Mouse (Mus musculus) heart, postnatal 36 days (tissue): ENCODE measurements around the gene Yipf2. TPM values are rescaled to one million over a fixed set of nuclear protein-coding genes. Genes with fewer than 3 reads are reported as not detected.
"Not testable (repeated sequence)": the region's sequence is repeated elsewhere in the genome, so short reads cannot be mapped to it uniquely, and the experiment has no call there.

ENCODE experiments used
- DNase-seq, 2 experiments: peaks; one replicate each; pipeline ENCODE4 v3.0.0; 2021 to 2022
- intact Hi-C: fragments of 180-260 bp; cut with DNase I; formaldehyde crosslinking; loops from one replicate; pipeline ENCODE4 v1.15.1; 2025
- total RNA-seq, 2 experiments: library from RNA; stranded (reverse); gene quantifications; 2 replicates each; pipeline ENCODE4 v1.2.3; 2021

Yipf2 gene
- total RNA-seq, 2 experiments from 2014 or later = 7.3 to 8.0 TPM

DNA sequence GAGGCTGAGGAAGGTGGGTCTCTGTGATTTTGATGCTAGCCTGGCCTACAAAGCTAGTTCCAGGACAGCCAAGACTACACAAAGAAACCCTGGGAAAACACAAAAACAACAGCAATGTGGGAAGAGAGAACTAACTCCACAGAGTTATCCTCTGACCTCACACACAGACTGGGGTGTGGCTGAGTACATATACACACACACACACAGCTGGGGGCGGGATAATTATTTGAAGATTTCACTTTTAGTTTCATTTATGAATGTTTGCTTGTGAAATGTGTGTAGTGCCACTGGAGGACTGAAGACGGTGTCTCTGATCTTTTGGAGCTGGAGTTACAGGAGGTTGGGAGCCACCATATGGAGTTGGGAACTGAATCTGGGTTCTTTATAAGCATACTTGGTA is 8.4 kb upstream of the Yipf2 start:
- intact Hi-C loops = loop anchor here (5.0 to 10.0 kb wide), 4 partner anchors 151 to 544 kb away; no protein-coding TSS in a partner anchor
- DNase-seq = no peak

DNA sequence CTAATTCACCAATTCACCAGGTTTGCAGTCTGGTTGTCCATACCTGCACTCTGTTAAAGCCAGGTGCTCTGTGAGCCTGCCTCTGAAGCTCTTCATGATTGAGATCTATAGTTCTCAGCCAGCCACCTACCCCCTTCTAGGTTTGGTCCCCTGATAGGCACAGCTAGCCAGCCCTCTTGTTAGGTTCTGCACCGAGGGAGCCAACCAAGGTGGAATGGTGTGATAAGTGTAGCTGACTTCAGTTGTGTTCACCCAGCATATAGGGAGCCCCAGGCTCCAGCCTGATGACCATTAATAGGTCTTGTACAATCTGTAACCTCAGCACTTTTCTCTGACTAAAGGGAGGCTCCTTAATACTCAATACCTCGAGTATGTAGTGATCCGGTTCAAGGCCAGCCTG is 7.6 kb upstream of the Yipf2 start:
- intact Hi-C loops = loop anchor here (5.0 to 10.0 kb wide), 4 partner anchors 152 to 545 kb away; no protein-coding TSS in a partner anchor

DNA sequence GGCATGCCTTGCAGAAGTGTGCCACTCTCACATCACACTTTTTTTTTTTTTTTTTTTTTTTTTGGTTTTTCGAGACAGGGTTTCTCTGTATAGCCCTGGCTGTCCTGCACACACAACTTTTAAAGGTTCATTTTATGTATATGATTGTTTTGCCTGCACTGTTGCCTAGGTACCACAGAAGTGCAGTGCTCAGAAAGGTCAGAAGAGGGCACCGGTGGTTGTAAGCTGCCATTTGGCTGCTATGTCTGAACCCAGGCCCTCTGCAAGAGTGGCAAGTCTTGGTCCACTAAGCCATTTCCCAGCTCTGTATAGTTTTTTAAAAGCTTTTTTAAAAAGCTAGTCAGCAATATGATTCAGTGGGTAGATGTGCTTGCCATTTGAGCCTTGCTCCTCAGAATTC is 5.6 kb upstream of the Yipf2 start:
- DNase-seq = no peak
- intact Hi-C loops = no loop called here

More for the DNA sequence above, 7.6 kb upstream of the Yipf2 start:
- DNase-seq = no peak

DNA sequence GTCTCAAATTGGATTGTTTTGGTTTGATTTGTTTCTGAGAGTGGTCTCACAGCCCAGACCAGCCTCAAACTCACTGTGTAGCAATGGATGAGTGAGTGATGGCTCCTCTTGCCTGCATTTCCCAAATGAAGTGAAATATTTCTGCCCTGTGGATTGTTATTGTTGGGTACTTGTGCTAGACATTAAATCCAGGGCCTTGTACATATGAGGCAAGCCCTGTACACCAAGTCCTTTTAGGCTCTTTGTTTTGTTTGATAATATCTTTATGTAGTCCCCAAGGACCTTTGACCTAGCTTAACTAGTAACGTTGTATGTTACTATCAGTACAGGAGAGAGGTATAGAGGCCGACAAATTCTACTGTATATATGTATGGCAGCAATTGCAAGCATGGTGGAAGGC is 2.2 kb upstream of the Yipf2 start:
- no peak for DNase-seq
- intact Hi-C loops = no loop called here

DNA sequence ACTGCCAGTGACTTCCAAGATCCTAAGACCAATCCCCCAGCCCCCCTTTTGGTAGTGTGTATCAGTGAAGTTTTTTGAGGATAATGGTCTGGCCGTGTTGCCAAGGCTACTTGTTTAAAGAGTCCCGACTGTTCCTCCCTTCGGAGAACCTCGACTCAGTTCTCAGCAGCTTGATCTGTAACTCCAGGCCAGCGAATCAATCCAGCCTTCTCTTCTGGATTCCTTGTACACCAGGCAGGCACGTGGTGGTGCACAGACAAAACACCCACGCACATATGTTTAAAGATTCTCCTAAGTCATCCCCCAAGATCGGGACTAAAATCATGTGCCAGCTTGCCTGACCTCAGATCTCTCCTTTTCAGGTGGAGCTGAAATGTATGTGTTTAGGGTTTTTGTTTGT is 1.7 kb upstream of the Yipf2 start:
- DNase-seq, intact Hi-C loops: not testable (repeated sequence)

DNA sequence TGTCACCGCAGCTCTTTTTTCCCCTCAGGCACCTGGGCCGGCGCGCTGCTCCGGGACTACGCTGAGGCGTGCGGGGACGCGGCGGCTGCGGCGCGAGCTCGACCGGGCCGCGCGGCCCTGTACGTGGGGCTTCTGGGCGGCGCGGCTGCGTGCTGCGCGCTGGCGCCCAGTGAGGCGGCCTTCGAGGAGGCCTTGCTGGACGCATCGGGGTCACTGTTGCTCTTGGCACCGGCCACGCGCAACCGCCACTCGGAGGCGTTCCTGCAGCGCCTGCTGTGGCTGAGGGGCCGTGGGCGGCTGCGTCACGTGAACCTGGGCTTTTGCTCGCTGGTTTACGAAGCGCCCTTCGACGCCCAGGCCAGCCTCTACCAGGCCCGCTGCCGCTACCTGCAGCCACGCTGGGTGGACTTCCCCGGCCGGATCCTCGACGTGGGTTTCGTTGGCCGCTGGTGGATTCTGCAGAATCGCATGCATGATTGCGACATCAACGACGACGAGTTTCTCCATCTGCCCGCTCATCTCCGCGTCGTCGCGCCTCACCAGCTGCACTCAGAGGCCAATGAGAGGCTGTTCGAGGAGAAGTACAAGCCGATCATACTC is 594 bp upstream of the Yipf2 start:
- intact Hi-C loops = no loop called here
- DNase-seq = peak in 1 of 2 experiments; percentile 39

DNA sequence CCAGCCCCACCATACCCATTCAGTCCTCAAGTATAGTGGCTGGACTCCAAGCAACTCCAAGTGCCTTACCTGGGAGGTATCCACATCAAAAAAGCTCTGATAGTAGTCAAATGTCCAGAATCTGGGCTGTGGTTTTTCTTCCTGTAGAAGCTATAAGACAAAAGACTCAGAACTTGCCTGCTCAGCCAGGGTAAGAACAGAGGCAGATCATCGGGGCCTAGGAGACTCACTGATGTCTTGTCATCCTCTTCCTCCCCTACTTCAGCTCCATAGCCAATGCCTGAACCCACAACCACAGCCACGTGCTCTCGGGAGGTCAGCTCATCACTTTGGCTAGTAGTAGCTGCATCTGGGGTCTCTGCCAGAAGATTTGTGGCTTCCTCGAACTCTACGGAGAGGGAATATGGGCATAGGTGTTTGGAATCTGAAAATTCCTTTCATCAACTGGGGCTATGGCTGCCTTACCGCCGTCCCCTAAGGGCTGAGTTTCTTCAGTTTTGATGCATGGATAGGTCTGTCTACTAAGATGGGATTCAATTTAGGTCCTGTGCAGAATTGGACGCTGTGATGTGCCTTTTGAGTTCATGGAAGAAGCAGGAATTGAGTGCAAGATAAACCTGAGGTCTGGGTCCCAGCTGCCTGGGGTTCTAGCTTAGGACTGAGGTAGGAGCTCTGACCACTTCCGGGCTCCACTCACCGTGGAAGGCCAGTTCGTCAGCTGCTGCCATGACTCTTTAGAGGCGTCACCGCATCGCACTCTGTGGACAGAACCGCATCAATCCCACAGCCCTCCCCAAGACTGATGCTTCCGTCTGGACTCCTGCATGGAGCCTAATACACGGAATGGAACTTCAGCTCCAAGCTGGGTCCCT is 561 bp downstream of the Yipf2 start:
- DNase-seq = no peak
- intact Hi-C loops = loop anchor here (2.0 kb wide), 1 partner anchor 45 kb away; the partner anchor contains the start of gene Carm1

DNA sequence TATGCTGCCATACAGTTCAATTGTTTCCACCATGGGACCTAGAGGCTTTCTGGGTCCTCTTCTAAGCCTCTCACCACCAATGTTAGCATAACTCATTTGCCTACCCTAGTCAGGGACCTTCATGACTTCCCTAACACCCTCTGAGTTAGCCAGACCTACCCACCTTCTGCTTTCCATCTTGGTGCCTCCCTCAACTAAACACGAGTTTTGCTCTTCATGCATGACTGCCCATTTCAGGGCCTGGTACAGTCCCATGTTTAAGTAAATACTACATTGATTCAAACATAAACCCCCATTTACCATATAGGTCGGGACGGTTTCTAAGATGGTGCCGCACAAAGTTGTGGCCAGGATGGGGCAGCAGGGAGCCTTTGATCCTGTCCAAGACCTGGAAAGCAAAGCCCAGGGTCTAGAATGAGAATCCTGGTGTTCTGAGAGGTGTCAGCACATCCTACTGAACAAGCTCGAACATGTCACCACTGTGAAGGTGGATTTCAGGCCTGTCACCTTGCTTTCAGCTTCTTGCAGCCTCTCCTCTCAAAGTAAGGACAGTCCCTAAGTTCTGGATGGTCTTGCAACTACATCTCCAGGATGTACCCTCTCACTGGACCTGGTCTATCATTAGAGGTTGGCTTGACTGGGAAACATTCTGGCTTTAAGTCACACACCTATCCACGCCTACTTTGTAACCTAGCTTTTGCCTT is 1.3 kb downstream of the Yipf2 start:
- DNase-seq = no peak
- intact Hi-C loops = loop anchor here (2.0 kb wide), 1 partner anchor 44 kb away; the partner anchor contains the start of gene Carm1

DNA sequence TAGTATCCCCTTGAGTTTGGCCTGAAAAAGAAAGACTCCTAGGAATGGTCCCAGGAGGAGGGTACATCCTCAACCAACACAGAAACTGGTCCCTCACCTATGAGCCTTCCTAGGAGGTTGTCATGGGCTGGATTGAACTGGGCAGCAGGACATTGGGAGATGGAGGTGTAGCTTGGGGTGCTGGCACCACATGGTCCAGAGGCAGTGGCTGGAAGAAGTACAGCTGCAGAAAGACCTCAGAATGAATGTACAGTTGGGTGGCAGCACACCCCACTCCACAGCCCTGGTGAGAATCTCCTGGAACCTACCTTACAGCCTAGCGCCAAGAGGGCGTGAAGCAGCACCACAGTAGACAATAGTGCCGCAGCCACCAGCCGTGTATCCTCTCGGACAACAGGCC is 3.1 kb downstream of the Yipf2 start:
- intact Hi-C loops = no loop called here
- no peak for DNase-seq

DNA sequence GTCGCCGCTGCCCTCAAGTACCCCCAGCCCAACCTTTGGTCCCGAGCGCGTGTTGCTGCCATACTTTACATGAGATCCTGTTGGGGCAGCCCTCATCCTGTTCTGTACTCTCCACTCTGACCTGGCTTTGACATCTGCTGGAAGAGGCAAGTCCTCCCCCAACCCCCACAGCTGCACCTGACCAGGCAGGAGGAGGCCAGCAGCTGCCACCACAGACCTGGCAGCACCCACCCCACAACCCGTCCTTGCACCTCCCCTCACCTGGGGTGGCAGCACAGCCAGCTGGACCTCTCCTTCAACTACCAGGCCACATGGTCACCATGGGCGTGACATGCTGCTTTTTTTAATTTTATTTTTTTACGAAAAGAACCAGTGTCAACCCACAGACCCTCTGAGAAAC is 4.3 kb downstream of the Yipf2 start:
- intact Hi-C loops = no loop called here
- no peak for DNase-seq

DNA sequence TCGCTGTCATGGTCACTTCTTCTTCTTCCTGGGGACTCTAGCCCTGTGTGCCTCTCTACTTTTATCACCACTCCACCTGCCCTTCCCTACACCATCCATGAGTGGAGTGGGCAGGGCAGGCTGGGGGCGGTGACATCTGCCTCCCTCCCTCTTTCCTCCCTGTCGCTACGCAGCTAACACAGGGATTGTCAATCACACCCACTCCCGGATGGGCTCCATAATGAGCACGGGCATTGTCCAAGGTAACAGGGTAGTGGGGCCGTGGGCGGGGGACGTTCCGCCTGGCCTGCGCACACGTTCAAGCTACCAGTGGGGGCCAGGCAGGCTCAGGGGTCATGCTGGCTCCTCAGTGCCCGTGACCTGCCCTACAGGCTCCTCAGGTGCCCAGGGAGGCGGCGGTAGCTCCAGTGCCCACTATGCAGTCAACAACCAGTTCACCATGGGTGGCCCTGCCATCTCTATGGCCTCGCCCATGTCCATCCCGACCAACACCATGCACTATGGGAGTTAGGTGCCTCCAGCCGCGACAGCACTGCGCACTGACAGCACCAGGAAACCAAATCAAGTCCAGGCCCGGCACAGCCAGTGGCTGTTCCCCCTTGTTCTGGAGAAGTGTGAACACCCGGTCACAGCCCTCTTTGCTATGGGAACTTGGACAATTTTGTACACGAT is 4.8 kb downstream of the Yipf2 start:
- no peak for DNase-seq
- intact Hi-C loops = no loop called here

DNA sequence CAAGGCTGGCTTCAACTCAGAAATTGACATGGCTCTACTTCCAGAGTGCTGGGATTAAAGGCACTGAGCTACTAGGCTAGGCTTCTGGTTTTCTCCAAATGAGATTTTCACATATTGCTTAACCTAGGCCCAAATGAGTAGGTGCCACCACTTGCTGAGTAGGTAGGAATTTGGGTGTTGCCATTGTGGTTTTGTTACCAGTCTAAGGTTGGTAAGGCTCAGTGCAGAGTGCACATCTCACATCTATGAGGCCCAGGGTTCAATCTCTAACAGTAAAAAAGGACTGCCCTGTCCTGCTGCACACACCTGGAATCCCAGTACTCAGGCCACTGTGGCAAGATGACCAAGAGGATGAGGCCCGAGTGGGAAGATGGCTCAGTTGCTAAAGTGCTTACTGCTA is 7.2 kb downstream of the Yipf2 start:
- intact Hi-C loops = no loop called here
- DNase-seq = no peak

DNA sequence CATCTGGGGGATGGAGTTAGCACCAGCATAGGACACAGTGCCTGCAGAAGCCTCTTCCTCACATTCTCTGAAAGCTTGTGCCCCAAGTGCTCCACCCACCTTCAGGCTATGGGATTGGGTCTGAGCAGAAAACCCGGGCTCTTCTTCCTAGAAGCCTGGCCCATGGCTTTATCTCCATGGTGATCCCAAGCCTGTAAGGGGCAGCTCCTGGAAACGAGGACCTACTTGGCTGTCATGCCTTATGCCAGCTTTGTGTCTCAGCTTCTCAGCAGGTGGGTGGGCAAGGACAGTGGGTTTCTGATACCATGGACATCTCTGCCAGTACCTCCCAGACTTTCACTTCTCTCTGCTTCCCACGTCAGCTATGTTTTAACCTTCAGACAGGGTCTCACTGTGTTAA is 14.4 kb downstream of the Yipf2 start:
- intact Hi-C loops = no loop called here

DNA sequence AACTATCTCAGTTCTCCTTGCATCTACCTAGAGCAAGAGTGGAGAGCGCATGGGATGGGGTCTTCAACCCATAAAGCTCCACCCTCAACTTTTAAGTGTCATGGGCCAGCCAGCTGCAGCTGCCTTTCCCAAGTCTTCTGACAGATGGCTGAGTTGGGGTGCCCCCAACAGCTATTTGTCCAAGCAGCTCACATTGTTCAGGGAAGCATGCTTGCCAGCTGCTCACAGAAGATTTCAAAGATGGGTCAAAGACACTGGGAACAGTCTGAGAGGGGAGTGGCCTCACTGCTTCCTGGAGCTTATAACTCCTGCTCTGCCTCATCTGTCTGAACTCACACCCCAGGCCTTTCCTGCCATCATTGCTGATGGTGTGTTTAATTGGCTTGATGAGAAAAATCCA is 16.3 kb downstream of the Yipf2 start:
- DNase-seq = no peak
- intact Hi-C loops = no loop called here

More for the DNA sequence above, 14.4 kb downstream of the Yipf2 start:
- no peak for DNase-seq

DNA sequence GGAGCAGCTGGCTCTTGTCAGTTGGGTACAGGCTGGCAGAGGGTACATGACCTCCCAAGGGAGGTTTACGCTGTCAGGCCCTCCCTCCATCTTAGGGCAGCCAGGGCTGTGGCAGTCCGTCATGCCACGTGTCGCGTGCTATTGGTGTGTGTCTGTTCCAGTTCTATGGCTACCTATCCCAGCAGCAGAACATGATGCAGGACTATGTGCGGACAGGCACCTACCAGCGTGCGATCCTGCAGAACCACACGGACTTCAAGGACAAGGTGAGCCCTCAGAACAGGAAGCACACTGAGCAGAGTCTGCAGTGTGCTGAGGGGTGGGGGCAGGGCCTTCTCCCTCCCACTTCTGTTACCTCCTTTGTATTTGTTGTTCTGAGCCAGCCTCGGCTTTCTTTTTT is 17.4 kb downstream of the Yipf2 start:
- DNase-seq = no peak
- intact Hi-C loops = no loop called here

DNA sequence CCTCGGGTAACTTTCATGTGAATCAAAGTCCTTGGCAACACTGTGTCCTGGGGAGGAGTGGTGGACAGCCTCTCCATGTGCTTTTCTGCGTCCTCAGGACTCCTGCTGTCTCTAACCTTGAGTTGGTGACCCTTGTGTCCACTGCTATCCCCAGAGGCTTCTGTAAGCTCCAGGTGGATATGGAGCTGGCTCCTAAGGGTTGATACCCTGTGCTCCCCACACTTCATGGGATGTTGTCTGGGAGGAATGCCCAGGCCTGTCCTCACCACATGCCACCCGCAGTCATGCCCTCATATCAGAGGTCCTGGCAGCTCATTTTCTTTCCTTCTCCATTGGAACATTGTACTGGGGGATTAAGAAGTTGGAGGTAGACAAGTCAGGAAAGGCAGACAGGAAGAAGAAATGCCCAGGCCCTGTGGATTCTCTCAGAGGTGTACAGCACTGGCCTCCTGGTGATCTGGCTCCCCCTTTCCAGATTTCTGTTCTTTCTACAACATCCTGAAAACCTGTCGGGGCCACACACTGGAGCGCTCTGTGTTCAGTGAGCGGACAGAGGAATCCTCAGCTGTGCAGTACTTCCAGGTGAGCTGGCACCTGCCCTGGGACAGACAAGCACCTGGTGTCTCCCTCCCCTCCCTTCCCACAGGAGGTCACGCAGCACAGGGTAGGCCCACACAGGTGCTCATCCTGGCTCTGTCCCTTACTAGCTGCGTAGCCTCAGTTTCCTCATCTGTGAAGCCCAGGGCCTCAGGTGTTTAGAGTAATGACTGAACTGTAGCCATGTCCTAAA is 18.4 kb downstream of the Yipf2 start:
- intact Hi-C loops = no loop called here
- DNase-seq = no peak

DNA sequence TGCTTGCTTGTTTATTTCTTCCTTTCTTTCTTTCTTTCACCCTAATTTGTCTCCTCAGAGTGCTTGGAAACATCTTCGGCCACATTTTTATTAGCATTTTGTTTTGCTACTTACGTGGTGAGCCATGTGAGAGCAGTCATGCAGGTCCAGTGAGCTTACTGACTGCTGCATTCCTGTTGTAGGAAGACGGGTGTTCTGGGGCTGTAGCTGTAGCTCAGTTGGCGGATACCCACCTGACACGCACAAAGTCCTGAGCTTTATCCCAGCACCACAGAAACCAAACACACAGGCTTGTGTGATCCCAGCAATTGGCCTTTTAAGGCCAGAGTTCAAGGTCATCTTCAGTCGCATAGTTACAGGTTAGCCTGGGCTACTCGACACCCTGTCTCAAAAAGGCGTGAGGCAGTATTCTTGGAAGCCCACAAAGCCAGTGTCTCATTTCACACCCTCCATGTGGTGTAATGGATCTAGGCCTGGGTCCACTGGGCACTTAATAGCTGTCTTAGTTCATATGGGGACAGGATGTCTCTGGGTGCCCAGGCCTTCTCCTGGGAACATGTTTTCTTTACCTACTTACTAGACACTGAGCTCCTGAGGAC is 23.9 kb downstream of the Yipf2 start:
- intact Hi-C loops = no loop called here
- DNase-seq = no peak

DNA sequence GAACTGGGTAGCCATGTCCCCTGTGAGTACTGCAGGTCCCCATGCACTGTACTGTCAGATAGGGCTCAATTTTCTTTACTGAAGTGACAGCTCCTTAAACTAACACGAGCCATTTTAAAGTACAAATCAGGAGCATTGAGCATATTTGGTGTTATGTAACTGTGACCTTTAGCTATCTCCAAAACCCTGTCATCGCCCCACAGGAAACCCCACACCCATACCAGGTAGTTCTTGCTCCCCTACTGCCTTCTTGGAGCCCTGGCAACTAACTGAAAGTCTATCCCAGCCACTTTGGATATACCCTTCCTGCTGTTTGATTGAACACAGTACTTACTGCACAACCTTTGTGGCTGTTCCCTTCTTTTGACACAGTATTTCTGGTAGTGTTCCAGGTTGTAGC is 25.6 kb downstream of the Yipf2 start:
- intact Hi-C loops = no loop called here
- no peak for DNase-seq

DNA sequence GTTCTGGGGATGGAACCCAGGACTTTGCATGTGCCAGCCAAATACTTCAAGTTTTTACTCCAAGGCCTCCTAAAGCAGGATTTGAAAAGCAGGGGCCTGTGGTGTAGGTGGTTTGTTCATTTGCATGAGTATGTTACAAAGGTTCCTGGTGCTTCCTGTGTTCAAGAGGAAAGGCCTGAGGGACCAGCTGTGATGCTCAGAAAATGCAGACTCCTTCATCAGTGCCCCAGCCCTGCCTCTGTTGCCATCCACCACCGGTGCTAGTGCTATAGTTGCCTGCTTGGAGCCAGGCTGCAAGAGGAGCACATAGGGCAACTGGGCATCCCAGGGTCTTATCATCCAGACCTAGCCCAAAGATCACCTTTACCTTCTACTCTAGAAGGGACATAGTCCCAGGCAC is 26.1 kb downstream of the Yipf2 start:
- no peak for DNase-seq
- intact Hi-C loops = no loop called here
